Mouse (Mus musculus): Measurements from ENCODE around the gene Tdpoz2. TPM values are rescaled to one million over a fixed set of nuclear protein-coding genes. Genes with fewer than 3 reads are reported as not detected.
"Not testable (repeated sequence)": the region's sequence is repeated elsewhere in the genome, so short reads cannot be mapped to it uniquely, and the experiment has no call there.

Tdpoz2 gene
- not detected for total RNA-seq (2021)

- no peak for DNase-seq
These were observed at the start of gene Tdpoz2 for GRCm38 (mm10) chr3:93652586-93652985. TSS of gene Tdpoz2 (minus strand) at chr3:93652686.

GRCm38 (mm10) chr3:93692970-93693369, 40.5 kb upstream of the Tdpoz2 start, which contains the start of gene Gm37596:
TSS of gene Gm37596 (minus strand) at chr3:93693070.
- not testable (repeated sequence) for DNase-seq

GRCm38 (mm10) chr3:93676210-93676609, 23.7 kb upstream of the Tdpoz2 start, which contains the start of gene Tdpoz1:
TSS of gene Tdpoz1 (minus strand) at chr3:93676310.
- DNase-seq, result not testable (repeated sequence)

GRCm38 (mm10) chr3:93670805-93671503, 18.5 kb upstream of the Tdpoz2 start:
- not testable (repeated sequence) for DNase-seq

DNA sequence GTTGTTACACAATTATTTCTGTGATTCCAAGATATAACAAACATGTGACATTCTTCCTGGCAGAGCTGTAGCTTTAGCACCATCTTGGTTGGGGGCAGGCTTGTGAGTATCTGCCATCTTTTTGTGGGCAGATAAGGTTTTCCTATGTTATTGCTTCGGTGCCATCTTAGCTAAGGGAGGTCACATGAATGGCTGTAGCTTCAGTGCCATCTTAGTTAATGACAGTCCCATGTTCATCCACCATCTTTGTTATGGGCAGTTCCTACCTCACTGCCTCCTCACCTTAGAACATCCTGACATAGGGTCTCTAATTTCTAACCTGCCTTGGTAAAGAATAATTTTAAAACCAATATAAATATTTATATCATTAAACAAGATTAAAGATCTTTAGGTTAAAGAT, 1.8 kb upstream of the Tdpoz2 start:
- no peak for DNase-seq

DNA sequence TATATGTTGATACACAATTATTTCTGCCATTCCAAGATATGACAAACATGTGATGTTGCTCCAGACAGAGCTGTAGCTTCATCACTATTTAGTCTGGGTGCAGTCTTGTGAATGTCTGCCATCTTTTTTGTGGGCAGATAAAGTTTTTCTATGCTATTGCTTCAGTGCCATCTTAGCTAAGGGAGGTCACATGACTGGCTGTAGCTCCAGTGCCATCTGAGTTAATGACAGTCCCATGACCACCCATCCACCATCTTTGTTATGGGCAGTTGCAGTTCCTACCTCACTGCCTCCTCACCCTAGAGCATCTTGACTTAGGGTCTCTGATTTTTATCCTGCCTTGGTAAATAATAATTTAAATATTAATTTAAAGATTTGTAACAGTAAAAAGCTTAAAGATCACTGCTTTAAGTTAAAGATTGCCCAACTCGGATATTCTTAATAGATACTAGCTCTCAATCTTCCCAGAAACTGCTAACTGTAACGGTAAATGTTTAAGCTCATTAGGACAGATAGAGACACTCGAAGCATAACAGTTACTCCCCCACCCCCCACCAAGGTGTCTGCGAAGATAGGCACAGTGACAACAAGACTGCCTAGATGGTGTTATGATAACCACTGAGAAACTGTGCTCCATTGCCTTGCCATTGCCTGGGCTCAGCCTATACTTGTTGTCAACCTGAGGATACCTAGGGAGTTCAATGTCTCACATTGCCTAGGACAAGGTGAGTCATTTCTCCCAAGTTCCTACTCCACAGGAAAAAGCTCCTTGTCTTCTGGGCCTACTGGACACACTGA, 21.4 kb downstream of the Tdpoz2 start:
- not testable (repeated sequence) for DNase-seq

- not testable (repeated sequence) for DNase-seq
These were observed 43.5 kb downstream of the Tdpoz2 start for GRCm38 (mm10) chr3:93608970-93609369.

GRCm38 (mm10) chr3:93601903-93602302, 50.6 kb downstream of the Tdpoz2 start:
- no peak for DNase-seq

Other genes with a start within 250 kb of the Tdpoz2 start
- 1 to 10 TPM in 1 of 2 experiments, under 1 TPM in 1; 0.91 to 1.1 TPM for gene Tchh, start 210.4 kb downstream of the Tdpoz2 start, total RNA-seq (2021)
- gene Tchhl1, start 183.9 kb downstream of the Tdpoz2 start, total RNA-seq (2021), result not detected
- gene S100a11, start 132.2 kb downstream of the Tdpoz2 start, total RNA-seq (2021), result 1 to 10 TPM; 3.8 to 8.2 TPM
- 10 to 100 TPM; 16.7 to 20.6 TPM for gene S100a10, start 97.6 kb downstream of the Tdpoz2 start, total RNA-seq (2021)
- gene Tdpoz1, start 23.6 kb upstream of the Tdpoz2 start, total RNA-seq (2021), result not detected
- gene Gm37596, start 40.4 kb upstream of the Tdpoz2 start, total RNA-seq (2021), result not detected
- not detected for gene Gm5773, start 120.3 kb upstream of the Tdpoz2 start, total RNA-seq (2021)
- gene Tdpoz4, start 143.7 kb upstream of the Tdpoz2 start, total RNA-seq (2021), result not detected
- gene Tdpoz3, start 173.3 kb upstream of the Tdpoz2 start, total RNA-seq (2021), result not detected

All from layer of hippocampus, postnatal 36 days (tissue).